Mouse (Mus musculus): ENCODE data around the gene 1700021F05Rik. TPM values are rescaled to one million over a fixed set of nuclear protein-coding genes. Genes with fewer than 3 reads are reported as not detected.

1700021F05Rik gene
- polyA plus RNA-seq, 1 experiment, result 10.1 TPM

DNA sequence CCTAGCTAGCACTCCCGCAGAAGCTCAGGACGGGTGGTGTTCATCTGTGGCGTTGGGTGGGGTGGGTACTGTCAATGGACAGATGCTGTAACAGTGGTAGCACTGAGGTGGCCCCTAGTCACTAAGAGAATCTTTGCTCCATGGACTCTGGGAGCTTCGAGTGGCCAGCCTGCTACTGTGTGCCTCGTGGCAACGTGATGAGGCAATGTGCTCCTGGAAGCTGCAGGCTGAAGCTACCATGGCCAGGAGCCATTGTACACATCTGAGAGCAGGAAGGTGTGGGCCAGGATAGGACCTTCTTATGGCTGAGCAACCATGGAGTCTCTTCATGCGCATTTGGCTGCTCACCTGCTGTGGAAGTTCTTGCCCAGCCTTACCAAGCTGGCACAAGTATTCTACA is 31.6 kb downstream of the 1700021F05Rik start:
- no peak for TF ChIP-seq GATA1 (IDR thresholded peaks at IDR 0.05; ENCODE audit: low read length)

- no peak for TF ChIP-seq GATA1 (IDR thresholded peaks at IDR 0.05; ENCODE audit: low read length)
These were observed 33.7 kb downstream of the 1700021F05Rik start for GRCm38 (mm10) chr10:43507051-43507450.

DNA sequence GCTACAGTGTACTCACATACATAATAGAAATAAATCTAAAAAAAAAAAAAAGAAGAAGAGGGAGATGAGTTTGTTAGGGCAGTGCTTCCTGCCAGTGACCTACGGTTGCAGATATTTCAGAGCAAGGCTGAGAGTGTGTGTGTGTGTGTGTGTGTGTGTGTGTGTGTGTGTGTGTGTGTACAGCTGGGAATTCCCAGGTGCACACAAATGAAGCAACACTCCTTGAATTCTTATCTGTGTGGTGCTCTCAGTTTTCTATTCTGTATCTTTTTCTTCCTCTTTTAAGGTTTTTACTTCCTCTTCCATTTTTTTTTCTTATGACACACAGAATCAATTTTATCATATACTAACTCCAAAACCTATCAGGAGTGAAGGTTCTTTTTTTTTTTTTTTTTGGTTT is 36.5 kb downstream of the 1700021F05Rik start:
- TF ChIP-seq GATA1 (IDR thresholded peaks at IDR 0.05; ENCODE audit: low read length), result no peak

DNA sequence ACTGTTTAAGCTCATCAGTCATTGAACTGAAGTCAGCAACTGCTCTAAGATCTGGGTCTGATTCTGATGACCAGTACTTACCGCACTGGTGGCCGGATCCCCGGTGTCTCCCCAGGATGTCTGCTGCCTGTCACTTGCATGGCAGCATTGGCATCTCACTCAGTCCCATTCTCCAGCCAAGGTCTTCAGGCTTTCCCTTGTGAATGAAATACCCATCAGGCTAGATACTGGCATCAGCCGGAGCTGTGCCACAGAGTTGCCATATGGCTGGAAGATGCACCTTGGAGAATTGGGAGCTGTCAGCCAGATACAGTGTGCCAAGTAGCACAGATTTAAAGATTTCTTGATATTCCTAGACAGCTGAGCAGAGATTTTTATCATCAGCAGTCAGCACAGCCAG is 38.2 kb downstream of the 1700021F05Rik start:
- TF ChIP-seq GATA1 (IDR thresholded peaks at IDR 0.05; ENCODE audit: low read length), result no peak

DNA sequence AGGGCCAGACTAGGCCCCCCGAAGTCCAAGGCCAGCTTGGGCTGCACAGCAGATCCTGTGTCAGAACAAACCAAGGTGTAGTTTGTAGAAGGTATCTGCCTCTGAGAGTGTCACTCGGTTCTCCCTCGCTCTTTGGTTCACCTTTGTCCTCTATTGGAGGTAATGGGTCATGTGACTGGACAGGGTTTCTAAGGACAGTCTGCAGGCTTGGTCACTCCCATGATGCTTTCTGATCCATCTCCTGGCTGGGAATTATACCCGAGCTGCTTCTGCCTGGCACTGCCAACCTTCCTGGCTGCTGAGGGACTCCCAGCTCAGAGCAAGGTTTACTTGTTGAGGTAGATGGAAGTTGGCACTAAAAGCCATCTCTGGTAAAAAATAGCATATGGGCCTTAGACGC is 49.9 kb downstream of the 1700021F05Rik start:
- TF ChIP-seq GATA1 (IDR thresholded peaks at IDR 0.05; ENCODE audit: low read length), result no peak

GRCm38 (mm10) chr10:43490034-43490433 is 50.8 kb downstream of the 1700021F05Rik start:
- TF ChIP-seq GATA1 (IDR thresholded peaks at IDR 0.05; ENCODE audit: low read length), result no peak

GRCm38 (mm10) chr10:43489550-43489949 is 51.2 kb downstream of the 1700021F05Rik start:
- no peak for TF ChIP-seq GATA1 (IDR thresholded peaks at IDR 0.05; ENCODE audit: low read length)

DNA sequence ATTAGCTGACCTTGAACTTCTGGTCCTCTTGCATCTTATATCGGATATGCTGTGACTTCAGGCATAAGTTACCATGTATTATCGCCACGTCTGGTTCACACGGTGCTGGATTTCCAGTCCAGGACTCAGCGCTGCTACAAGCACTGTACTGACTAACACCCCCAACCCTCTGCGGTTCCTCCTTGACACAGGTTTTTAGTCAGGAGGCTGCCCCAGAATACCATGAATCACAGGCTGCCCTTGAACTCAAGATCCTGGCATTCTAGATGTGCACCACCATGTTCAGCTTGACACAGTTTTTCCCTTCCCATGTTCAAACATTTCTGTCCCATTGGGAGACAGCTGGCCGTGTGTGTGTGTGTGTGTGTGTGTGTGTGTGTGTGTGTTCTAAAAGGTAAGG is 51.7 kb downstream of the 1700021F05Rik start:
- no peak for TF ChIP-seq GATA1 (IDR thresholded peaks at IDR 0.05; ENCODE audit: low read length)

DNA sequence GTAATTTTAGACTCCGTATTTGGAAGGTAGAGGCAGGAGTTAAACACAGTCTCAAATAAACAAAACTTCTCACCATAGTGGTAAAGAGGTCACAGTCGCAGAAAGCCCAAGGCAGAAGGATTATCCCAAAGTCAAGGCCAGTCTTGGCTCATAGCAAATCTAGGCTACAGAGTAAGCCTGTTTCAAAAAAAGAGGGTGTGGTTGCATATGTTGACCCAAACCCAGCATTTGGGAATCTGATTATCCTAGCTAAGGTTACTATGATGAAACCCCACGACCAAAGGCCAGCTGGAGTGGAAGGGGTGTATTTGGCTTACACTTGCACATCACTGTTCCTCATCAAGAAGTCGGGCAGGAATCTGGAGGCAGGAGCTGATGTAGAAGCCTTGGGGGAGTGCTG is 52.5 kb downstream of the 1700021F05Rik start:
- TF ChIP-seq GATA1 (IDR thresholded peaks at IDR 0.05; ENCODE audit: low read length), result no peak

GRCm38 (mm10) chr10:43487441-43488010 is 53.3 kb downstream of the 1700021F05Rik start:
- no peak for TF ChIP-seq GATA1 (IDR thresholded peaks at IDR 0.05; ENCODE audit: low read length)

- no peak for TF ChIP-seq GATA1 (IDR thresholded peaks at IDR 0.05; ENCODE audit: low read length)
These were observed 55.0 kb downstream of the 1700021F05Rik start for GRCm38 (mm10) chr10:43485751-43486268.

- no peak for TF ChIP-seq GATA1 (IDR thresholded peaks at IDR 0.05; ENCODE audit: low read length)
These were observed 57.3 kb downstream of the 1700021F05Rik start for GRCm38 (mm10) chr10:43483426-43483995.

DNA sequence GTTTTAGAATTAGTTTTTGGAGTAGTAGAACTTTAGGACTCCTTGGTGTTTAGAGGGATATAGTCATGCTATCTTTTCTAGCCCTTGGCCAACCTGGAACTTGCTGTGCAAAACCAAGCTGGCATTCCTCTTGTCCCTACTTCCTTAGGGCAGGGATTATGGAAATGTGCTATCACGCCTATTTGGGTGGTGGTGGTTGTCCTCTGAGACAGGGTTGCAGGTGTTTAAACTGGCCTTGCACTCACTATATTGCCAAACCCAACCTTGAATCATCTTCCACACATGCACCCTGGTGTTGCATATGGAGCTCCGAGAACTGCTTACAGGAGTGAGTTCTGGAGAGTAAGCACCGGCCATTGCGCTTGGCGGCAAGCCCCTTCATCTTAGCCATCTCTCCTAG is 58.8 kb downstream of the 1700021F05Rik start:
- no peak for TF ChIP-seq GATA1 (IDR thresholded peaks at IDR 0.05; ENCODE audit: low read length)

GRCm38 (mm10) chr10:43481179-43481578 is 59.6 kb downstream of the 1700021F05Rik start:
- no peak for TF ChIP-seq GATA1 (IDR thresholded peaks at IDR 0.05; ENCODE audit: low read length)

DNA sequence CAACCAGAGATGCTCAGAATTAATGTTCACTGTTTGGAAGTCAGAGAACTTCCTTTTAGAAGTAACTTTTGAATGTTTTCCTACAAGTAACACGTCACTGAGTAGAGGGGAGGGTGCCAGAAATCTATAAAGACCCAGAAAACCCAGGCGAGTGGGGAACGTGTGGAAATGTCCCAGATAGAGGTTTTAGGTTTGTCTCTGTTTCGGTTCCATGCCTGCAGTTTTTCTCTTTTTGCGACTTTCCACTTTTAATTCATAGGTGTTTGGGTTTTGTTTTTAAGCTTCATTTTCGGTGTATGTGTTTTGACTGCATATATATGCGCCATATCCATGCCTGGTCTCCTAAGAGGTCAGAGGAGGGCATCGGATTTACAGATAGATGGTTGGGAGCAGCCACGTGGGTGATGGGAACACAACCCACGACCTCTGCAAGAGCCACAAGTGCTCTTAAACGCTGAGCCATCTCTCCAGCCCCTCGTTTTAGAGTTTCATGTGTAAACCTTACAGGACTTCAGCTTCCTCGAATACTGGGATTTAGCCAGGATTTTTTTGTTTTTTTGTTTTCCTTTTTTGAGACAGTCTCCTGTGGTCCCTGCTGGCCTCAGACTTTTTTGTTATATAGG is 60.5 kb downstream of the 1700021F05Rik start:
- TF ChIP-seq GATA1 (IDR thresholded peaks at IDR 0.05; ENCODE audit: low read length), result no peak

- no peak for TF ChIP-seq GATA1 (IDR thresholded peaks at IDR 0.05; ENCODE audit: low read length)
These were observed 61.2 kb downstream of the 1700021F05Rik start for GRCm38 (mm10) chr10:43479436-43480157.

All from G1E-ER4 (cell line).